8 mouse cellular contexts compared by ENCODE assay signal in the genomic region with DNA sequence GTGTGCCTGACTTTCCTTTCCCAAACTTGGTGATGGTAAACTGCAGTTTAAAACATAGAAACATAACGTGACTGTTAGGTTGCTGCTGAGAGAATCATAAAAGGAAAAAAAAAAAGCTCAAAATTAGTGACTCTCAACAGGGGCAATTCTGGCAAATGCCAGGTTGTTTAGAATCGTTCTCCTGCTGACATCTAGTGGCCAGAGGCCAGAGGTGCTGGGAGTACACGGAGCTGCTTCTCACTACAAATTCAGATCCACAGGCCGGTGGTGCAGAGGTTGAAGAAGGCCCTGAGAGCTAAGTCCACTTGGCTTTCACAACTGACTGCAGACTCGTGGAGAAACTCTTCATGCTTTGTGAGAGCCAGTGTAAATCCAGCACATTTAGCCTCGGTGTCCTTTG.
DNase-seq lines count a peak whose midpoint lies in the region; ATAC-seq and TF ChIP-seq lines count a peak whose summit lies in the region.

No protein-coding gene starts in this region.

- no peaks in the 10 kb centered on the region for H3K9me3 ChIP-seq in forebrain, embryonic 10.5 days
- H3K9me3 ChIP-seq in liver, postnatal 0 days (ENCODE audit: low read length) = no peaks in the 10 kb centered on the region

- peak; percentile 67 for DNase-seq in ES-CJ7 (ENCODE audit: low read depth, low spot score)
- peak; percentile 91 for DNase-seq in brain, adult 2 months (ENCODE audit: low read depth, low spot score)
- peak; percentile 52 for DNase-seq in forebrain, embryonic 10.5 days (ENCODE audit: extremely low spot score, low spot score)
- DNase-seq in heart, postnatal 4 days = peak; percentile 78
- DNase-seq in layer of hippocampus, adult 11-12 months (ENCODE audit: low spot score) = peak; percentile 80
- DNase-seq in liver, postnatal 0 days = peak; percentile 62
- DNase-seq in thymus, postnatal 36 days = peak; percentile 18 to 24

- ATAC-seq in liver, postnatal 0 days = peak; percentile 80

- no peak overlapping the region for H3K4me2 ChIP-seq in liver, postnatal 0 days (ENCODE audit: low read depth, low read length)

- no peak overlapping the region for H3K9ac ChIP-seq in liver, postnatal 0 days (replicated peaks)

- 0 out of 2 replicates have a peak, but pooled peaks cover 4% of the 10 kb centered on the region for H3K36me3 ChIP-seq in forebrain, embryonic 10.5 days (replicated peaks)
- no peaks in the 10 kb centered on the region for H3K36me3 ChIP-seq in liver, postnatal 0 days (replicated peaks; ENCODE audit: insufficient read depth, low read length)

- TF ChIP-seq EP300 in liver, postnatal 0 days (IDR thresholded peaks at IDR 0.05; ENCODE audit: low read depth) = no peak

- H3K27me3 ChIP-seq in forebrain, embryonic 10.5 days (ENCODE audit: poor library complexity, severe bottlenecking) = no peaks in the 10 kb centered on the region
- H3K27me3 ChIP-seq in liver, postnatal 0 days (ENCODE audit: insufficient read depth, low read length) = no peaks in the 10 kb centered on the region

- TF ChIP-seq CTCF in liver, postnatal 0 days (IDR thresholded peaks at IDR 0.05; ENCODE audit: low read depth) = peak; percentile 78
- TF ChIP-seq CTCF in olfactory bulb, adult 2 months (IDR thresholded peaks at IDR 0.05; ENCODE audit: insufficient read depth, low read depth, low read length) = 0 out of 2 replicates have a peak, but pooled peaks have one; percentile 15

- H3K4me3 ChIP-seq in forebrain, embryonic 10.5 days = no peak overlapping the region
- H3K4me3 ChIP-seq in liver, postnatal 0 days (ENCODE audit: low read depth, low read length) = no peak overlapping the region
- no peak overlapping the region for H3K4me3 ChIP-seq in olfactory bulb, adult 2 months (ENCODE audit: insufficient read depth, low read depth, low read length)

- H3K27ac ChIP-seq in forebrain, embryonic 10.5 days = no peak overlapping the region
- no peak overlapping the region for H3K27ac ChIP-seq in liver, postnatal 0 days (ENCODE audit: low read depth)
- H3K27ac ChIP-seq in olfactory bulb, adult 2 months (ENCODE audit: insufficient read depth, low read depth, low read length) = no peak overlapping the region

- H3K4me1 ChIP-seq in forebrain, embryonic 10.5 days = no peaks in the 10 kb centered on the region
- no peaks in the 10 kb centered on the region for H3K4me1 ChIP-seq in liver, postnatal 0 days (ENCODE audit: insufficient read depth)
- H3K4me1 ChIP-seq in olfactory bulb, adult 2 months (ENCODE audit: control insufficient read depth, insufficient read depth, low read length) = no peaks in the 10 kb centered on the region

- TF ChIP-seq POLR2A in olfactory bulb, adult 2 months (IDR thresholded peaks at IDR 0.05; ENCODE audit: insufficient read depth, low read depth, low read length) = no peak

- WGBS in forebrain, embryonic 10.5 days = 29% methylated on average over 6 of the region's 6 CpGs
- 18% methylated on average over 6 of the region's 6 CpGs for WGBS in liver, postnatal 0 days (ENCODE audit: insufficient replicate concordance)
- 13% methylated on average over 6 of the region's 6 CpGs for WGBS in olfactory bulb, adult 2 months

Comparison
In these comparisons a context has a peak if more than half of its experiments do, and no peak if none do; other contexts are left out.
1. DNase-seq: peak in every context shown above with its lines; median percentile 91 in brain, adult 2 months; 80 in layer of hippocampus, adult 11-12 months; 78 in heart, postnatal 4 days; 67 in ES-CJ7; 62 in liver, postnatal 0 days; 52 in forebrain, embryonic 10.5 days; 21 in thymus, postnatal 36 days.